Mouse (Mus musculus): Measurements from ENCODE around the gene Wdr91. TPM values are rescaled to one million over a fixed set of nuclear protein-coding genes. Genes with fewer than 3 reads are reported as not detected.

The Wdr91 gene
- polyA plus RNA-seq (2015; fragmentation: Illumina TruSeq; extraction: RNeasy Lipid Tissue Mini Kit (QIAGEN cat#74804); ENCODE audit: low read depth, low replicate concordance) = 25.8 TPM

GRCm38 (mm10) chr6:34910371-34911219 lies at the start of gene Wdr91:
Gene Wdr91, minus strand, starts transcription at chr6:34910876.

GRCm38 (mm10) chr6:34919956-34920355 lies 9.3 kb upstream of the Wdr91 start, which contains the start of gene Stra8:
Gene Stra8, plus strand, starts transcription at chr6:34920163.

GRCm38 (mm10) chr6:34877509-34878321 lies 33.0 kb downstream of the Wdr91 start, which contains the start of gene Cyren:
Gene Cyren, minus strand, starts transcription at chr6:34878060.

GRCm38 (mm10) chr6:34862791-34863403 lies 47.8 kb downstream of the Wdr91 start, which contains the start of gene Tmem140:
Gene Tmem140, plus strand, starts transcription at chr6:34863146.

Other genes starting within 250 kb of the Wdr91 start
- gene Agbl3, start 130.4 kb downstream of the Wdr91 start, polyA plus RNA-seq (2015; fragmentation: Illumina TruSeq; extraction: RNeasy Lipid Tissue Mini Kit (QIAGEN cat#74804); ENCODE audit: low read depth, low replicate concordance) = 18.8 TPM
- gene Tmem140, start 47.7 kb downstream of the Wdr91 start, polyA plus RNA-seq (2015; fragmentation: Illumina TruSeq; extraction: RNeasy Lipid Tissue Mini Kit (QIAGEN cat#74804); ENCODE audit: low read depth, low replicate concordance) = 2.4 TPM
- gene Cyren, start 32.8 kb downstream of the Wdr91 start, polyA plus RNA-seq (2015; fragmentation: Illumina TruSeq; extraction: RNeasy Lipid Tissue Mini Kit (QIAGEN cat#74804); ENCODE audit: low read depth, low replicate concordance) = 6.1 TPM
- gene Stra8, start 9.3 kb upstream of the Wdr91 start, polyA plus RNA-seq (2015; fragmentation: Illumina TruSeq; extraction: RNeasy Lipid Tissue Mini Kit (QIAGEN cat#74804); ENCODE audit: low read depth, low replicate concordance) = not detected
- gene Slc23a4, start 77.5 kb upstream of the Wdr91 start, polyA plus RNA-seq (2015; fragmentation: Illumina TruSeq; extraction: RNeasy Lipid Tissue Mini Kit (QIAGEN cat#74804); ENCODE audit: low read depth, low replicate concordance) = 0.21 TPM
- 21.5 TPM for gene Cnot4, start 222.8 kb upstream of the Wdr91 start, polyA plus RNA-seq (2015; fragmentation: Illumina TruSeq; extraction: RNeasy Lipid Tissue Mini Kit (QIAGEN cat#74804); ENCODE audit: low read depth, low replicate concordance)